Mouse (Mus musculus) testis, adult 2 months (tissue): Measurements from ENCODE around the gene Gdf10.
A peak's percentile ranks its signal among the peaks of the same experiment; 100 is the strongest.

Source experiments
- CTCF ChIP-seq: fragments of 200-500 bp; IDR thresholded peaks from 2 replicates; pipeline ENCODE4 v1.5.1; 2012; ENCODE audit warnings: low read depth, mild to moderate bottlenecking, inconsistent platforms, low read length, moderate library complexity; ENCODE audit not compliant: control insufficient read depth, insufficient read depth, insufficient replicate concordance
- POLR2A ChIP-seq: fragments of 200-500 bp; IDR thresholded peaks from 2 replicates; pipeline ENCODE4 v1.6.1; 2012; ENCODE audit warnings: low read depth, mild to moderate bottlenecking, inconsistent platforms, low read length, moderate library complexity; ENCODE audit not compliant: control insufficient read depth

- TF ChIP-seq CTCF (peak; percentile 61), POLR2A (no peak)
These were observed 42.3 kb downstream of the Gdf10 start for GRCm38 (mm10) chr14:33965675-33966074.
